Mouse (Mus musculus) olfactory bulb, adult 2 months (tissue): ENCODE measurements around the gene Acd.

Experiments used
- CTCF ChIP-seq: fragments of 200-500 bp; IDR thresholded peaks from 2 replicates; pipeline ENCODE4 v1.5.1; 2012; ENCODE audit warnings: low read depth, mild to moderate bottlenecking, low read length, moderate library complexity; ENCODE audit not compliant: insufficient read depth
- POLR2A ChIP-seq: fragments of 200-500 bp; IDR thresholded peaks from 2 replicates; pipeline ENCODE4 v1.6.1; 2012; ENCODE audit warnings: mild to moderate bottlenecking, low read depth, low read length, moderate library complexity; ENCODE audit not compliant: insufficient read depth

- TF ChIP-seq POLR2A (no peak), CTCF (no peak)
Observed at GRCm38 (mm10) chr8:105690978-105691377, 9.9 kb downstream of the Acd start.
